Mouse (Mus musculus) hindbrain, embryonic 14.5 days (tissue): ENCODE results near the gene Ptpn12. TPM values are rescaled to one million over a fixed set of nuclear protein-coding genes. Genes with fewer than 3 reads are reported as not detected.
A peak's percentile ranks its signal among the peaks of the same experiment; 100 is the strongest.

Experiments
- ATAC-seq: fragments of 200-750 bp; cut with Nextera tagmentation; 2 replicates; pipeline ENCODE4 v1.8.0; 2017; ENCODE audit warnings: moderate number of reproducible peaks, mild to moderate bottlenecking, moderate TSS enrichment, moderate library complexity; ENCODE audit not compliant: low FRiP score
- DNase-seq: peaks from one replicate; pipeline ENCODE4 v3.0.0-alpha.2; 2015; ENCODE audit warnings: low spot score
- H3K27ac ChIP-seq: fragments of 300-500 bp; sonication (generic); 2 replicates; pipeline ENCODE4 v1.5.1; 2014; ENCODE audit warnings: mild to moderate bottlenecking, moderate library complexity
- H3K27me3 ChIP-seq: fragments of 300-500 bp; sonication (generic); 2 replicates; pipeline ENCODE4 v1.6.1; 2014; ENCODE audit warnings: mild to moderate bottlenecking, low read length, mixed read lengths; ENCODE audit not compliant: control insufficient read depth, insufficient read depth
- H3K36me3 ChIP-seq: fragments of 300-500 bp; sonication (generic); replicated peaks from 2 replicates; pipeline ENCODE4 v1.6.1; 2014; ENCODE audit not compliant: control insufficient read depth, insufficient read depth
- H3K4me1 ChIP-seq: fragments of 300-500 bp; sonication (generic); replicated peaks from 2 replicates; pipeline ENCODE4 v1.6.1; 2014; ENCODE audit warnings: antibody characterized with exemption, low read length, mixed read lengths; ENCODE audit not compliant: control insufficient read depth, insufficient read depth
- H3K4me2 ChIP-seq: fragments of 300-500 bp; sonication (generic); replicated peaks from 2 replicates; pipeline ENCODE4 v1.6.1; 2014; ENCODE audit warnings: mild to moderate bottlenecking, moderate library complexity
- H3K4me3 ChIP-seq: fragments of 300-500 bp; sonication (generic); replicated peaks from 2 replicates; pipeline ENCODE4 v1.5.1; 2014; ENCODE audit warnings: mild to moderate bottlenecking, low read length
- H3K9ac ChIP-seq: fragments of 300-500 bp; sonication (generic); 2 replicates; pipeline ENCODE4 v1.6.1; 2014
- H3K9me3 ChIP-seq: fragments of 300-500 bp; sonication (generic); 2 replicates; pipeline ENCODE4 v1.6.1; 2016; ENCODE audit warnings: low read length; ENCODE audit not compliant: control insufficient read depth
- WGBS: fragments of 180-500 bp; shearing (Covaris S2); extraction: QIAGEN DNeasy Blood & Tissue Kit; methylation state at CpG from one replicate; pipeline ENCODE4 v1.1.7; 2014; 5-methylcytosine and 5-hydroxymethylcytosine counted together
- polyA plus RNA-seq: library from polyadenylated mRNA; unstranded; fragments of >200 nt; fragmentation: Nextera tagmentation; extraction: Ambion mirVana; gene quantifications from 2 replicates; pipeline ENCODE4 v1.2.1, GENCODE M21; 2014

The Ptpn12 gene
- polyA plus RNA-seq = 28.4 and 28.9 TPM in 2 replicates

DNA sequence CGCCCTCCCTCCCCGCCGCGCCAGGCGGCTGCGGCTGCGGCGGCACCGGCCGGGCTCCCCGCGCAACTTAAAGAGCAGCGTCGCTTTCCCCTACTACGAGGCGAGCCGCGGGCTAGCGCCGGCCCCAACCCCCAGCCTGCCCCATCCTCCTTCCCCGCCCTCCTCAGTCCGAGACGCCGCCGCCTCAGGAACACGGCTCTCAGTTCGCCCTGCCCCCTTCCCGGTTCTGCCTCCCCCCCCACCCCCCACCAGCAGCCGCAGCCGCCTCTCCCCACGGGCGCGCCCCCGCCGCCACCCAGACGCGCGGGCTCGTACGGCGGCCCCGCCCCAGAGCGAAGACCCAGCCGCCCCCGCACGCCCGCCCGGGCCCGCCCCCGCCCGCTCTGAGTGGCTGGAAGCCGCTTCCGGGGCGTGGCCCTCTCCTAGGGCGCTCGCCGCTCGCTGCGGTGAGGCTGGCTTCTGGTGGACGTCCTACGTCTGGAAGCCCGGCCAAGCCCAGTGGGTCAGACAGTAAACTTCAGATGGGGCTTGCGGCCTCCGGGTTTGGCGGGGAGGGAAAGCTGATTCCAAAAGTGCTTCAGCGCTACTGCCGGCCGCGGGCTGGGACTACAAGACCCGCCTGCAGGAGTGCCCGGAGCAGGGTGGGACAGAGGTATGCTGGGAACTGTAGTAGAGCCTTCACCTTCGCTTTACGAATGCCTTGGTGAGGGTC is at the start of gene Ptpn12:
Gene Ptpn12 (minus strand): TSS at position 92 of the 712 bp plus-strand sequence.
- Histone ChIP-seq H3K9ac (peak within 1 kb of the TSS; percentile 97), H3K4me2 (peak within 1 kb of the TSS; percentile 94)

DNA sequence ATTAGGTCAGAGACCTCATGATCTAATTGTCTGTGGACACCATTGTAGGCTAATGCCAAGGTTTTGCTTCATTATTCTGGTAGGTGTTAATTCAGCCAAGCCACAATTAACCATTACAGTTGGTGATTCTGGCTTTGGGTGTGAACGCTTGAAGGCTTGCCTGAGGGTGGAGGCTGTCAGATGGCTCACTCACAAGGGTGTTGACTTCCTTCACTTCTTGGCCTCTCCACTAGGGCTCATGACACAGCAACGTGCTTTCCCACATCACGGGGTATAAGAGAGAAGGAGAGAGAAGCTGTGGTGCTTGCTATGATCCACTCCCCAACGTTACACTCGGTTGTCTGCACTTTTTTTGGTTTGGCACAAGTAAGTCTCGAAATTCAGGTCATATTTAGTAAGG is 35.5 kb upstream of the Ptpn12 start:
- no peaks in the 10 kb centered on the region for H3K4me1 ChIP-seq
- no peak overlapping the region for H3K4me3 ChIP-seq
- H3K4me2 ChIP-seq = no peak overlapping the region
- no peaks in the 10 kb centered on the region for H3K27me3 ChIP-seq
- 81% methylated on average over 6 of the region's 6 CpGs for WGBS
- H3K36me3 ChIP-seq = no peaks in the 10 kb centered on the region
- H3K27ac ChIP-seq = no peak overlapping the region
- ATAC-seq (no peak), DNase-seq (no peak)
- H3K9me3 ChIP-seq = no peaks in the 10 kb centered on the region
- no peak overlapping the region for H3K9ac ChIP-seq

More for the DNA sequence above, at the start of gene Ptpn12:
- H3K27ac ChIP-seq = peak within 1 kb of the TSS; percentile 99
- peak; percentile 94 for DNase-seq
- ATAC-seq = peak; percentile 96
- H3K36me3 ChIP-seq = no peaks in the 10 kb centered on the region
- H3K27me3 ChIP-seq = no peaks in the 10 kb centered on the region
- peak within 1 kb of the TSS; percentile 93 for H3K4me3 ChIP-seq
- 0% methylated on average over 46 of the region's 73 CpGs for WGBS
- H3K4me1 ChIP-seq = peaks cover 21% of the 10 kb centered on the region
- H3K9me3 ChIP-seq = no peaks in the 10 kb centered on the region

DNA sequence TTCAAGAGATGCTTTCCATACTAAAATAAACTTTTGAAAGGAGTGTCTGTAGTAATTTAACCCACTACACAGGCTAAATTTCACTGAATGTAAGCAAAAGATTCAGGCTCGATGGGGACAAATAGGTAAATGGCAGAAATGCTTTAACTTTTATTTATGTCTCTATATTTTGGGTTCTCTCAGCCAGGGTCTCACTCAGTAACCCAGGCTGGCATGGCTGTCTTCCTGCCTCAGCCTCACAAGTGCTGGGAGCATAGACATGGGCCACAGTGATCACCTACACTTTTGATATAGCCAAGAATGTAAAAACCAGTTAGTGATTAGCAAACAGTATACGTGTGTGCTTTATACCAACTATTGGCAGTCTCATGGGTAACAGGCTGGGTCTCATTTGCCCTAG is 1.5 kb upstream of the Ptpn12 start:
- DNase-seq (no peak), ATAC-seq (no peak)
- 0 out of 2 replicates have a peak overlapping the region, but pooled peaks have one; percentile 99 for H3K27ac ChIP-seq
- no peak overlapping the region for H3K9ac ChIP-seq
- no peak overlapping the region for H3K4me3 ChIP-seq
- peaks cover 12% of the 10 kb centered on the region for H3K4me1 ChIP-seq
- H3K27me3 ChIP-seq = no peaks in the 10 kb centered on the region
- H3K4me2 ChIP-seq = no peak overlapping the region
- WGBS = 93% methylated on average over 2 of the region's 2 CpGs
- no peaks in the 10 kb centered on the region for H3K9me3 ChIP-seq
- no peaks in the 10 kb centered on the region for H3K36me3 ChIP-seq

DNA sequence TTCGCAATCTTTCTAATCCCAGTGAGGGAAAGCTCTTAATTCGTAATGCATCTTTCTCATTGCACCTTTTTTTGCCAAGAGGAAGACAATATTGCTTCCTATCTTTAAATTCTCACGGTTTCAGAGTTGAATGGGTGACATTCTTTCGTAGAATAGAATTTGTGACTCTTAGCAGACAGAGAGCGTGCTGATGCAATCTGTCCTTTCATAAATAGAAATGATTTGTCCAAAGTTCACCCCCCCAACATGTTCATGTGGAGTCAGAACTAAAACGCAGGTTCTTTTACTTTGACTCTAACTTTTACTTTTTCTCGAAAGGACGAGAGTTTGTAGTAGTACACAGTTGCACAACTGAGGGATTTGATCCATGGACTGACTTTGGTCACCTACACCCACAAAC is 884 bp upstream of the Ptpn12 start:
- Histone ChIP-seq H3K4me2 (peak overlapping the region; percentile 54), H3K27me3 (no peaks in the 10 kb centered on the region), H3K27ac (peak overlapping the region; percentile 99), H3K4me3 (peak overlapping the region; percentile 93), H3K4me1 (peaks cover 17% of the 10 kb centered on the region), H3K9me3 (no peaks in the 10 kb centered on the region), H3K36me3 (no peaks in the 10 kb centered on the region), H3K9ac (peak overlapping the region; percentile 69)
- ATAC-seq = no peak
- WGBS = 11% methylated on average over 8 of the region's 8 CpGs
- DNase-seq = no peak

DNA sequence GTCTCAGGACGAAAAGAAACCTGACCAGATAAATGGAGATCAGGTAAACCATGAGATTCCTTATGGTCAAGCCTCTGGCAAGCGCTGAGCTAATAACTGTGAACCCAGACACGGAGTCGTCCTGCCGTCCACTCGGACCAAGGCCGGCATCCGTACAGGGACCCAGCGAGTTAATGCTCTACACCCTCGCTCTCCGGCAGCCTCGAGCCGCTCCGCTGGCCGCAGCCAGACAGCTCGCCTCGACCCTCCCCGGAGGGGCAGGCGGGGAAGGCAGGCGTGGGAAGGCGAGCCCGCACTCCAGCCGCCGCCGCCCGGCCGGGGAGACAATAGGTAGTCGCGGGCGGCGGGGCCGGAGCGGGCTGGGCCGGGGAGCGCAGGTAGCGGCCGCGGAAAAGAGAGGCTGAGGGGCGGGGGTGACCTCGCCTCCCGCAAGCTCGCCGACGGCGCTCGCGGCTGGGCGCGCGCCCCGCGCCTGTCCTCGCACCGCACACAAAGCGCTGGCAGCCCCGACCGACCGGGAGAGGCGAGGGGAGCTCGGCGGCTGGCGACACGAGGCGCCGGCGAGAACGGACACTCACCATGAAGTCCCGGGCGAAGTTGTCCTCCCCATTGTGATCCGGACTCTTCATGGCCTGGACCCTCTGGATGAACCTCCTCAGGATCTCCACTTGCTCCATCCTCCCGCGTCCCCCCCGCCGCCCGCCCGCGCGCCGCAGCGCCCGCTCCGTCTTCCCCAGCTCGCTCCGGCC is 466 bp downstream of the Ptpn12 start:
- under 1% methylated on average over 61 of the region's 84 CpGs for WGBS
- ATAC-seq (peak; percentile 38), DNase-seq (peak; percentile 58)
- Histone ChIP-seq H3K27ac (peak overlapping the region; percentile 99), H3K36me3 (no peaks in the 10 kb centered on the region), H3K4me2 (peak overlapping the region; percentile 94), H3K4me3 (peak overlapping the region; percentile 93), H3K4me1 (peaks cover 21% of the 10 kb centered on the region), H3K27me3 (no peaks in the 10 kb centered on the region), H3K9ac (peak overlapping the region; percentile 97), H3K9me3 (no peaks in the 10 kb centered on the region)

DNA sequence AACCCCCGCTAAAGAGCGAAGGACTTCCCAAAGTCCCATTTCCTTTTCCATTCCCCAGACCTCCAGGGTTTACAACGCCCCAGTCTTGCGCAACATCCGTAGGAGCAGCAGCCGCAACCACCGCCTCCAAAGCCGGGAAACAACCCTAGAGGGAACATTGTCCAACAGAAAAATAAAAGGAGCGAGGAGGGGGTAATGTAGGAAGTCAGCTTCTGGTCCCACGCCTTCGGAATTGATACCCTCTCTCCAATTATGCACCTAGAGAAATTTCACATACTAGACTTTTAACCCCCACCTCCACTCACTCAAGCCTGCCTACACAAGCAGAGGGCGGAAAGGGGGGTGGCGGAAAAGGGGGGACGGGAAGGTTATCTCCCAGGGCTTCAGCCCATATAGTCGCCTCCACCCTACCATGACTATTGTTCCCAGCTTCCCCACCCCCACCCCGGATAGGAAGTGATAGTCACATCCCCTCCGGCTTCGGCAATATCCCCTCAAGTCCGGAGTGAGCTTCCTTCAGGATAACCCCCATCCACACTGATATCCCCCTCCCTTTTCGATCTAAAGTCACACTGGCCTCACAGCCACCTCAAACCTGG is 1.1 kb downstream of the Ptpn12 start:
- under 1% methylated on average over 20 of the region's 20 CpGs for WGBS

DNA sequence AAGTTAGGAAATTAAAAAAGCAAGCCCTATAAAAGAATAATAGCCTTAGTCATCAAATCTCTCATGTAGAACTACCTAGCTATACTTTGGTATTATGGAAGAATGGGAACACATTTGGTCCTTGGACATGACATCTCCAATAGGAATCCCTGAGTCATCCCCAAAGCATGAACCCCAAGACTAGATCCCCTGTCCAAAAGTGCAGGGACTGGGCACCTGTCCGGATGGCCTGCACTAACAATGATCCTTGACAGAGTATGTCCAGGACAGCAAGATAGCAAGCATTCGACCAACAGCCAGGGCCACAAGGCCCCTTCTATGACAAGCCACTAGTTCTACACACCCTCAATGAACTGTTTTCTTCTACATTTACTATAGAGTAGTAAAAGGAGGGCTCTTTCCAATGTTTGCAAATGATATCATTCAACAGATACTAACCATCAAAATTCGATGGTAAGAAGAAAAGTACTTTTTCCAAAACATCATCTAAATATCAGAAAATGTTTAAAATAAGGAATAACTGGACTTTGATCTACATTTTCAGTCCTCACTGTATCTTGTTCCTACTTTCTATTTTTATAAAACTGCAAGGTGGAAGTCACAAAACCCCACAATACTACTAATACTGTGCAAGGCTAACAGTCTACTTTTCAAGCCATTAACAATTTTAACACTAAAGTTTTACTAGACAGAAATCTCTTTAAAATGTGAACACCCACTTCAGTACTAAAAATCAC is 2.0 kb downstream of the Ptpn12 start:
- H3K9ac ChIP-seq = peak overlapping the region; percentile 97
- H3K4me1 ChIP-seq = peaks cover 21% of the 10 kb centered on the region
- DNase-seq = no peak
- H3K27me3 ChIP-seq = no peaks in the 10 kb centered on the region
- no peaks in the 10 kb centered on the region for H3K36me3 ChIP-seq
- H3K9me3 ChIP-seq = no peaks in the 10 kb centered on the region
- H3K4me3 ChIP-seq = peak overlapping the region; percentile 93
- WGBS = 58% methylated on average over 3 of the region's 3 CpGs
- H3K27ac ChIP-seq = no peak overlapping the region
- peak overlapping the region; percentile 94 for H3K4me2 ChIP-seq
- no peak for ATAC-seq

More for the DNA sequence above, 1.1 kb downstream of the Ptpn12 start:
- Histone ChIP-seq H3K36me3 (no peaks in the 10 kb centered on the region), H3K4me2 (peak overlapping the region; percentile 94), H3K27ac (peak overlapping the region; percentile 99), H3K4me3 (peak overlapping the region; percentile 93), H3K9ac (peak overlapping the region; percentile 97), H3K4me1 (peaks cover 21% of the 10 kb centered on the region), H3K9me3 (no peaks in the 10 kb centered on the region), H3K27me3 (no peaks in the 10 kb centered on the region)
- DNase-seq (peak; percentile 51), ATAC-seq (peak; percentile 9)

DNA sequence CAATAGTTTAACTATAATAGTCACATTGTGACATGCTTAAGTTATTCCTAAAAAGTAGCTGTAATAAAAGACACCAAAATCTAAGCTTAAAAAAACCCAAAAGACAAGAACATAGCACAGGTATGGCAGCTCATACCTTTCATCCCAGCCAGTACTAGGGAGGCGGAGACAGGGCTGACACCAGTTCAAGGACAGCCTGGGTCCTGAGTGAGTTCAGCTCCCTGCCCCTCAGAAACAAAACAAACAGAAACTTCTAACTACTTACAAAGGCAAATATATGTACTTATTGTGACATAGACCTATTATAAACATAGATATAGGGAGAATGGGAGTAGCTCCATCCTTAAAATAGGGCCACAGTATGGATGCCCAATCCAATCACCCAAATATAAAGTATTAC is 3.2 kb downstream of the Ptpn12 start:
- WGBS = 95% methylated on average over 1 of the region's 1 CpGs
- Histone ChIP-seq H3K9ac (no peak overlapping the region), H3K36me3 (no peaks in the 10 kb centered on the region), H3K4me2 (peak overlapping the region; percentile 33), H3K4me1 (peaks cover 21% of the 10 kb centered on the region), H3K27ac (no peak overlapping the region), H3K9me3 (no peaks in the 10 kb centered on the region), H3K4me3 (no peak overlapping the region), H3K27me3 (no peaks in the 10 kb centered on the region)
- ATAC-seq (no peak), DNase-seq (no peak)

DNA sequence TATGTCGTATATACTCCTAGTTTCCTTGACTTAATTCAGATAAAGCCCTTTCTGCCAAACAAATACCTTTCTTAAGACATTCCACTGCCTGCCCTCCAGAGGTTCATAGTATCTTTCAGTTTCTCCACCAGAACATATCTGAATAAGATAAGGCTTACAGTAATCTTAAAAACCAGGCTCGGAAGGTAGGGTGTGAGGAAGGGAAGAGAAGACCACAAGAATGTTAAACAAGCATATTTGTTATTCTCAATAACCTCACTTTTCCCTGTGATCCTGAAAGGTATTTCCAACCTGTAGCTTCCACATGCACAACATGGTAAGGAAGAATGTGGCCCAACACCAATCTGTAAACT is 5.0 kb downstream of the Ptpn12 start:
- Histone ChIP-seq H3K36me3 (no peaks in the 10 kb centered on the region), H3K4me2 (no peak overlapping the region), H3K27ac (no peak overlapping the region), H3K4me1 (peaks cover 21% of the 10 kb centered on the region), H3K9me3 (no peaks in the 10 kb centered on the region), H3K27me3 (no peaks in the 10 kb centered on the region), H3K4me3 (no peak overlapping the region), H3K9ac (no peak overlapping the region)
- no peak for DNase-seq
- 83% methylated on average over 2 of the region's 2 CpGs for WGBS
- ATAC-seq = no peak
